Mouse (Mus musculus) midbrain, embryonic 14.5 days (tissue): ENCODE measurements around the gene Slfn14. TPM values are rescaled to one million over a fixed set of nuclear protein-coding genes. Genes with fewer than 3 reads are reported as not detected.
"Not testable (repeated sequence)": the region's sequence is repeated elsewhere in the genome, so short reads cannot be mapped to it uniquely, and the experiment has no call there.

ENCODE experiments used
- ATAC-seq: fragments of 200-750 bp; cut with Nextera tagmentation; 2 replicates; pipeline ENCODE4 v1.8.0; 2017; ENCODE audit warnings: moderate number of reproducible peaks, moderate library complexity; ENCODE audit not compliant: low FRiP score, low TSS enrichment
- DNase-seq: peaks from one replicate; pipeline ENCODE4 v3.0.0-alpha.2; 2015
- H3K27ac ChIP-seq: fragments of 300-500 bp; sonication (generic); replicated peaks from 2 replicates; pipeline ENCODE4 v1.5.1; 2014; ENCODE audit warnings: mild to moderate bottlenecking, low read depth, low read length, moderate library complexity
- H3K27me3 ChIP-seq: fragments of 300-500 bp; sonication (generic); 2 replicates; pipeline ENCODE4 v1.6.1; 2014; ENCODE audit warnings: low read length, control low read depth, mixed read lengths; ENCODE audit not compliant: control insufficient read depth, insufficient read depth
- H3K36me3 ChIP-seq: fragments of 300-500 bp; sonication (generic); 2 replicates; pipeline ENCODE4 v1.6.1; 2014; ENCODE audit warnings: low read length, control low read depth; ENCODE audit not compliant: control insufficient read depth, insufficient read depth
- H3K4me1 ChIP-seq: fragments of 300-500 bp; sonication (generic); 2 replicates; pipeline ENCODE4 v1.6.1; 2014; ENCODE audit warnings: mild to moderate bottlenecking, antibody characterized with exemption, low read length, control low read depth; ENCODE audit not compliant: control insufficient read depth, insufficient read depth
- H3K4me2 ChIP-seq: fragments of 300-500 bp; sonication (generic); 2 replicates; pipeline ENCODE4 v1.6.1; 2014; ENCODE audit warnings: mild to moderate bottlenecking, low read length, moderate library complexity
- H3K4me3 ChIP-seq: fragments of 300-500 bp; sonication (generic); replicated peaks from 2 replicates; pipeline ENCODE4 v1.5.1; 2014; ENCODE audit warnings: low read depth, low read length
- H3K9ac ChIP-seq: fragments of 300-500 bp; sonication (generic); replicated peaks from 2 replicates; pipeline ENCODE4 v1.6.1; 2014; ENCODE audit warnings: mild to moderate bottlenecking, low read length, moderate library complexity
- H3K9me3 ChIP-seq: fragments of 300-500 bp; sonication (generic); 2 replicates; pipeline ENCODE4 v1.6.1; 2016; ENCODE audit warnings: low read length, control low read depth, mixed read lengths; ENCODE audit not compliant: control insufficient read depth
- WGBS: fragments of 180-500 bp; shearing (Covaris S2); extraction: QIAGEN DNeasy Blood & Tissue Kit; methylation state at CpG from one replicate; pipeline ENCODE4 v1.1.7; 2014; 5-methylcytosine and 5-hydroxymethylcytosine counted together
- polyA plus RNA-seq: library from polyadenylated mRNA; unstranded; fragments of >200 nt; fragmentation: Nextera tagmentation; extraction: Ambion mirVana; gene quantifications from 2 replicates; pipeline ENCODE4 v1.2.1, GENCODE M21; 2014

Slfn14 gene
- polyA plus RNA-seq, 1 experiment from 2014 or later: 0.05 TPM

GRCm38 (mm10) chr11:83271951-83272843 lies 14.3 kb downstream of the Slfn14 start:
- DNase-seq: peak; percentile 31
- no peaks in the 10 kb centered on the region for H3K27me3 ChIP-seq
- peak overlapping the region; percentile 71 for H3K4me2 ChIP-seq
- H3K4me1 ChIP-seq: 0 out of 2 replicates have a peak, but pooled peaks cover 6% of the 10 kb centered on the region
- 22% methylated on average over 2 of the region's 2 CpGs for WGBS
- no peak for ATAC-seq
- no peak overlapping the region for H3K9ac ChIP-seq
- no peaks in the 10 kb centered on the region for H3K9me3 ChIP-seq
- H3K36me3 ChIP-seq: no peaks in the 10 kb centered on the region
- 0 out of 2 replicates have a peak overlapping the region, but pooled peaks have one; percentile 2 for H3K4me3 ChIP-seq
- peak overlapping the region; percentile 87; the same call in 1 of the 2 replicates for H3K27ac ChIP-seq

- H3K4me3 ChIP-seq: peak overlapping the region; percentile 39
- DNase-seq (peak; percentile 90), ATAC-seq (peak; percentile 87)
- H3K4me1 ChIP-seq: 0 out of 2 replicates have a peak, but pooled peaks cover 6% of the 10 kb centered on the region
- H3K27me3 ChIP-seq: no peaks in the 10 kb centered on the region
- H3K27ac ChIP-seq: peak overlapping the region; percentile 87
- under 1% methylated on average over 26 of the region's 26 CpGs for whole genome bisulfite sequencing
- peak overlapping the region; percentile 71 for H3K4me2 ChIP-seq
- H3K36me3 ChIP-seq: no peaks in the 10 kb centered on the region
- H3K9me3 ChIP-seq: no peaks in the 10 kb centered on the region
- peak overlapping the region; percentile 69 for H3K9ac ChIP-seq
Observed at GRCm38 (mm10) chr11:83271151-83271950, 15.2 kb downstream of the Slfn14 start.

- peak overlapping the region; percentile 87 for H3K27ac ChIP-seq
- H3K4me2 ChIP-seq: peak overlapping the region; percentile 71
- no peak for DNase-seq
- H3K4me1 ChIP-seq: 0 out of 2 replicates have a peak, but pooled peaks cover 6% of the 10 kb centered on the region
- 1% methylated on average over 6 of the region's 6 CpGs for WGBS
- no peaks in the 10 kb centered on the region for H3K36me3 ChIP-seq
- no peaks in the 10 kb centered on the region for H3K27me3 ChIP-seq
- peak overlapping the region; percentile 69 for H3K9ac ChIP-seq
- H3K9me3 ChIP-seq: no peaks in the 10 kb centered on the region
- peak overlapping the region; percentile 39 for H3K4me3 ChIP-seq
- peak; percentile 50; the same call in 1 of the 2 replicates for ATAC-seq
Observed at GRCm38 (mm10) chr11:83270842-83271150, 15.7 kb downstream of the Slfn14 start.

GRCm38 (mm10) chr11:83263146-83263545 lies 23.4 kb downstream of the Slfn14 start:
- no peak overlapping the region for H3K9ac ChIP-seq
- DNase-seq (peak; percentile 47), ATAC-seq (no peak)
- no peaks in the 10 kb centered on the region for H3K36me3 ChIP-seq
- no peaks in the 10 kb centered on the region for H3K4me1 ChIP-seq
- 58% methylated on average over 3 of the region's 3 CpGs for WGBS
- H3K27me3 ChIP-seq: no peaks in the 10 kb centered on the region
- no peak overlapping the region for H3K27ac ChIP-seq
- H3K4me3 ChIP-seq: no peak overlapping the region
- no peak overlapping the region for H3K4me2 ChIP-seq
- H3K9me3 ChIP-seq: no peaks in the 10 kb centered on the region

GRCm38 (mm10) chr11:83262673-83263072 lies 23.9 kb downstream of the Slfn14 start:
- H3K27me3 ChIP-seq: no peaks in the 10 kb centered on the region

GRCm38 (mm10) chr11:83257211-83257610 lies 29.3 kb downstream of the Slfn14 start:
- H3K27me3 ChIP-seq, H3K4me2 ChIP-seq, DNase-seq, H3K4me1 ChIP-seq, H3K27ac ChIP-seq, H3K36me3 ChIP-seq, H3K9me3 ChIP-seq, H3K4me3 ChIP-seq, H3K9ac ChIP-seq, ATAC-seq: not testable (repeated sequence)
- WGBS: 69% methylated on average over 5 of the region's 5 CpGs

More at GRCm38 (mm10) chr11:83262673-83263072, 23.9 kb downstream of the Slfn14 start:
- no peak for ATAC-seq
- Histone ChIP-seq H3K9ac (no peak overlapping the region), H3K9me3 (no peaks in the 10 kb centered on the region), H3K4me1 (no peaks in the 10 kb centered on the region), H3K4me2 (no peak overlapping the region), H3K4me3 (no peak overlapping the region), H3K27ac (no peak overlapping the region), H3K36me3 (no peaks in the 10 kb centered on the region)
- WGBS: 98% methylated on average over 1 of the region's 1 CpGs
- DNase-seq: no peak

GRCm38 (mm10) chr11:83239811-83240210 lies 46.7 kb downstream of the Slfn14 start:
- H3K9me3 ChIP-seq: no peaks in the 10 kb centered on the region
- H3K4me1 ChIP-seq: no peaks in the 10 kb centered on the region
- no peak overlapping the region for H3K4me2 ChIP-seq
- DNase-seq: peak; percentile 2
- H3K4me3 ChIP-seq: no peak overlapping the region
- H3K27me3 ChIP-seq: no peaks in the 10 kb centered on the region
- no peak for ATAC-seq
- H3K27ac ChIP-seq: no peak overlapping the region
- no peak overlapping the region for H3K9ac ChIP-seq
- WGBS: 16% methylated on average over 2 of the region's 2 CpGs
- no peaks in the 10 kb centered on the region for H3K36me3 ChIP-seq

GRCm38 (mm10) chr11:83238389-83238788 lies 48.1 kb downstream of the Slfn14 start:
- DNase-seq (no peak), ATAC-seq (no peak)
- no peak overlapping the region for H3K4me3 ChIP-seq
- H3K4me1 ChIP-seq: no peaks in the 10 kb centered on the region
- 90% methylated on average over 2 of the region's 2 CpGs for WGBS
- no peaks in the 10 kb centered on the region for H3K36me3 ChIP-seq
- no peak overlapping the region for H3K4me2 ChIP-seq
- H3K27ac ChIP-seq: no peak overlapping the region
- no peaks in the 10 kb centered on the region for H3K9me3 ChIP-seq
- no peaks in the 10 kb centered on the region for H3K27me3 ChIP-seq
- no peak overlapping the region for H3K9ac ChIP-seq
